Mouse (Mus musculus) thymus, adult 2 months (tissue): ENCODE measurements around the gene Idh1.

Source experiments
- CTCF ChIP-seq: fragments of 200-500 bp; IDR thresholded peaks from 2 replicates; pipeline ENCODE4 v1.5.1; 2012; ENCODE audit warnings: mild to moderate bottlenecking, control low read depth, low read length, moderate library complexity, borderline replicate concordance; ENCODE audit not compliant: control insufficient read depth, poor library complexity, insufficient read depth; ENCODE audit errors: extremely low read depth
- POLR2A ChIP-seq: fragments of 200-500 bp; IDR thresholded peaks from 2 replicates; pipeline ENCODE4 v1.6.1; 2012; ENCODE audit warnings: mild to moderate bottlenecking, low read length, control low read depth, moderate library complexity; ENCODE audit not compliant: control insufficient read depth, poor library complexity, insufficient read depth; ENCODE audit errors: extremely low read depth

DNA sequence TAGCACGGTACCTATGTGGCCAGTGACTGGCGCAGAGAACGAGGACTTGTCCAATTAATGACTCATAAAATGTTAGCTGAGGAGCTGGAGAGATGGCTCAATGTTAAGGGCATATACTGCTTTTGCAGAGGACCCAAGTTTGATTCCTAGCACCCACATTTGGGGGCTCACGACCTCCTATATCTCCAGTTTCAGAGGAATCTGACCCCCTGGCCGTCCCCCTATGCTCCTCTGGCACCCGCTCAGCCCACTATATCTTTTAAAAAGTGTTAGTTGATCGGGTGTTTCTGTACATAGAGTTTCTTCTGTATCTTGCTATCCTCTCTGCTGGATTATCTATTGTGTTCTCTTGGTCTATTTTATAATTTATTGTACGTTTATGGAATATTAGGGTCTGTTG is 1.3 kb downstream of the Idh1 start:
- TF ChIP-seq POLR2A: no peak
- no peak for TF ChIP-seq CTCF
